Mouse (Mus musculus) intestine, embryonic 16.5 days (tissue): ENCODE results near the gene Asic2. TPM values are rescaled to one million over a fixed set of nuclear protein-coding genes. Genes with fewer than 3 reads are reported as not detected.

Source experiments
- ATAC-seq: fragments of 200-750 bp; cut with Nextera tagmentation; 2 replicates; pipeline ENCODE4 v1.8.0; 2017; ENCODE audit warnings: moderate TSS enrichment, moderate library complexity
- H3K27ac ChIP-seq: fragments of 300-500 bp; sonication (generic); 2 replicates; pipeline ENCODE4 v1.5.1; 2014; ENCODE audit warnings: mild to moderate bottlenecking, low read length
- H3K27me3 ChIP-seq: fragments of 300-500 bp; sonication (generic); replicated peaks from 2 replicates; pipeline ENCODE4 v1.6.1; 2014; ENCODE audit warnings: low read length, control low read depth, mixed read lengths; ENCODE audit not compliant: control insufficient read depth, insufficient read depth
- H3K36me3 ChIP-seq: fragments of 300-500 bp; sonication (generic); 2 replicates; pipeline ENCODE4 v1.6.1; 2014; ENCODE audit warnings: low read length, control low read depth; ENCODE audit not compliant: control insufficient read depth, insufficient read depth
- H3K4me1 ChIP-seq: fragments of 300-500 bp; sonication (generic); 2 replicates; pipeline ENCODE4 v1.6.1; 2014; ENCODE audit warnings: low read length, control low read depth, mixed read lengths; ENCODE audit not compliant: control insufficient read depth, insufficient read depth
- H3K4me2 ChIP-seq: fragments of 300-500 bp; sonication (generic); 2 replicates; pipeline ENCODE4 v1.6.1; 2014; ENCODE audit warnings: low read depth, low read length, control low read depth
- H3K4me3 ChIP-seq: fragments of 300-500 bp; sonication (generic); 2 replicates; pipeline ENCODE4 v1.5.1; 2014; ENCODE audit warnings: mild to moderate bottlenecking, low read length
- H3K9ac ChIP-seq: fragments of 300-500 bp; sonication (generic); 2 replicates; pipeline ENCODE4 v1.6.1; 2014; ENCODE audit warnings: low read depth, low read length
- H3K9me3 ChIP-seq: fragments of 300-500 bp; sonication (generic); 2 replicates; pipeline ENCODE4 v1.6.1; 2016; ENCODE audit warnings: low read length, control low read depth; ENCODE audit not compliant: control insufficient read depth
- WGBS: fragments of 180-500 bp; shearing (Covaris S2); extraction: QIAGEN DNeasy Blood & Tissue Kit; methylation state at CpG from one replicate; pipeline ENCODE4 v1.1.7; 2014; 5-methylcytosine and 5-hydroxymethylcytosine counted together
- polyA plus RNA-seq: library from polyadenylated mRNA; unstranded; fragments of >200 nt; fragmentation: Nextera tagmentation; extraction: Ambion mirVana; gene quantifications from 2 replicates; pipeline ENCODE4 v1.2.1, GENCODE M21; 2015

The Asic2 gene
- polyA plus RNA-seq, 1 experiment from 2014 or later, result 0.15 TPM

GRCm38 (mm10) chr11:80954147-80954546, 1014.1 kb downstream of the Asic2 start:
- ATAC-seq, result no peak

GRCm38 (mm10) chr11:80949068-80949738, 1019.1 kb downstream of the Asic2 start:
- H3K4me3 ChIP-seq, result no peak overlapping the region
- H3K9ac ChIP-seq, result no peak overlapping the region
- H3K4me1 ChIP-seq, result no peaks in the 10 kb centered on the region
- H3K27me3 ChIP-seq, result no peaks in the 10 kb centered on the region
- no peak overlapping the region for H3K27ac ChIP-seq
- no peak overlapping the region for H3K4me2 ChIP-seq
- WGBS, result 75% methylated on average over 11 of the region's 11 CpGs
- H3K9me3 ChIP-seq, result no peaks in the 10 kb centered on the region
- H3K36me3 ChIP-seq, result no peaks in the 10 kb centered on the region
- no peak for ATAC-seq

More at GRCm38 (mm10) chr11:80954147-80954546, 1014.1 kb downstream of the Asic2 start:
- Histone ChIP-seq H3K4me2 (no peak overlapping the region), H3K4me1 (no peaks in the 10 kb centered on the region), H3K27me3 (0 out of 2 replicates have a peak, but pooled peaks cover 10% of the 10 kb centered on the region), H3K27ac (no peak overlapping the region), H3K36me3 (no peaks in the 10 kb centered on the region), H3K9ac (no peak overlapping the region), H3K9me3 (no peaks in the 10 kb centered on the region), H3K4me3 (no peak overlapping the region)
- WGBS, result 76% methylated on average over 8 of the region's 8 CpGs

- no peaks in the 10 kb centered on the region for H3K4me1 ChIP-seq
- no peak overlapping the region for H3K9ac ChIP-seq
- H3K9me3 ChIP-seq, result no peaks in the 10 kb centered on the region
- no peak overlapping the region for H3K4me3 ChIP-seq
- WGBS, result 21% methylated on average over 2 of the region's 2 CpGs
- no peak overlapping the region for H3K4me2 ChIP-seq
- no peak for ATAC-seq
- no peaks in the 10 kb centered on the region for H3K36me3 ChIP-seq
- no peak overlapping the region for H3K27ac ChIP-seq
- H3K27me3 ChIP-seq, result no peaks in the 10 kb centered on the region
These were observed 1020.2 kb downstream of the Asic2 start for GRCm38 (mm10) chr11:80948103-80948502.

GRCm38 (mm10) chr11:80946163-80946562, 1022.1 kb downstream of the Asic2 start:
- H3K27ac ChIP-seq, result no peak overlapping the region
- H3K27me3 ChIP-seq, result no peaks in the 10 kb centered on the region
- H3K9ac ChIP-seq, result no peak overlapping the region
- no peaks in the 10 kb centered on the region for H3K9me3 ChIP-seq
- H3K36me3 ChIP-seq, result no peaks in the 10 kb centered on the region
- H3K4me2 ChIP-seq, result no peak overlapping the region
- 77% methylated on average over 6 of the region's 6 CpGs for whole genome bisulfite sequencing
- no peak overlapping the region for H3K4me3 ChIP-seq
- no peak for ATAC-seq
- no peaks in the 10 kb centered on the region for H3K4me1 ChIP-seq

GRCm38 (mm10) chr11:80923286-80923951, 1044.8 kb downstream of the Asic2 start:
- Histone ChIP-seq H3K9ac (no peak overlapping the region), H3K27me3 (no peaks in the 10 kb centered on the region), H3K27ac (no peak overlapping the region), H3K4me2 (no peak overlapping the region), H3K9me3 (no peaks in the 10 kb centered on the region), H3K36me3 (no peaks in the 10 kb centered on the region), H3K4me3 (no peak overlapping the region), H3K4me1 (no peaks in the 10 kb centered on the region)
- ATAC-seq, result no peak
- 80% methylated on average over 19 of the region's 19 CpGs for WGBS

- Histone ChIP-seq H3K9me3 (0 out of 2 replicates have a peak, but pooled peaks cover 3% of the 10 kb centered on the region), H3K27ac (no peak overlapping the region), H3K36me3 (no peaks in the 10 kb centered on the region), H3K4me3 (no peak overlapping the region), H3K4me1 (no peaks in the 10 kb centered on the region), H3K9ac (no peak overlapping the region), H3K4me2 (no peak overlapping the region), H3K27me3 (no peaks in the 10 kb centered on the region)
- WGBS, result 85% methylated on average over 5 of the region's 5 CpGs
- ATAC-seq, result no peak
These were observed 1049.9 kb downstream of the Asic2 start for GRCm38 (mm10) chr11:80918332-80918731.

- Histone ChIP-seq H3K36me3 (no peaks in the 10 kb centered on the region), H3K27ac (no peak overlapping the region), H3K4me1 (no peaks in the 10 kb centered on the region), H3K27me3 (no peaks in the 10 kb centered on the region), H3K9me3 (0 out of 2 replicates have a peak, but pooled peaks cover 3% of the 10 kb centered on the region), H3K9ac (no peak overlapping the region), H3K4me2 (no peak overlapping the region), H3K4me3 (no peak overlapping the region)
- ATAC-seq, result no peak
These were observed 1050.6 kb downstream of the Asic2 start for GRCm38 (mm10) chr11:80917688-80918087.

GRCm38 (mm10) chr11:80913408-80914024, 1054.7 kb downstream of the Asic2 start:
- no peak overlapping the region for H3K4me3 ChIP-seq
- WGBS, result 48% methylated on average over 4 of the region's 4 CpGs
- no peak overlapping the region for H3K4me2 ChIP-seq
- H3K9ac ChIP-seq, result no peak overlapping the region
- no peaks in the 10 kb centered on the region for H3K27me3 ChIP-seq
- no peak for ATAC-seq
- H3K27ac ChIP-seq, result no peak overlapping the region
- 0 out of 2 replicates have a peak, but pooled peaks cover 3% of the 10 kb centered on the region for H3K9me3 ChIP-seq
- H3K4me1 ChIP-seq, result no peaks in the 10 kb centered on the region
- no peaks in the 10 kb centered on the region for H3K36me3 ChIP-seq

GRCm38 (mm10) chr11:80912721-80913120, 1055.5 kb downstream of the Asic2 start:
- WGBS, result 86% methylated on average over 5 of the region's 5 CpGs
- Histone ChIP-seq H3K9ac (no peak overlapping the region), H3K9me3 (0 out of 2 replicates have a peak, but pooled peaks cover 3% of the 10 kb centered on the region), H3K36me3 (no peaks in the 10 kb centered on the region), H3K27ac (no peak overlapping the region), H3K27me3 (no peaks in the 10 kb centered on the region), H3K4me2 (no peak overlapping the region), H3K4me1 (no peaks in the 10 kb centered on the region), H3K4me3 (no peak overlapping the region)
- ATAC-seq, result no peak
